Mouse (Mus musculus): ENCODE data around the gene 9430097D07Rik.

The 9430097D07Rik gene

DNA sequence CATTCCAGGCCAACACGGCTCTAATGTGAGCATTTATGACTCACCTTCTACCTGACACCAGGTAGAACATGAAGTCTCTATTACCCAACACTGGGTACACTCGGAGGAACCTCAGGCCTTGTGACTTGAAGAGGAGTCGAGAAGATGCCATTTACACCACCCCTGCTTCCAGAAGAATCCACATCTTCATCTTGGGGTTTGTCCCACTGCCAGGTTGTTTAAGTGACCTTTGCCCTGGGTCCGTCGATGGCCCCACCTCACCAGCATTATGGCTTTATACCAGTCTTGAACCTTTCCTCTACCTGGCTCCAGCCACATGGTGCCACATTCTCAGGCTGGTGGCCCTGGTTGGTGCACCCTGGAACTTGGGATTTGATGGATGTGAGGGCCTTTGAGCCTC is 21.8 kb upstream of the 9430097D07Rik start:
- DNase-seq (ENCODE audit: low spot score), result no peak

DNA sequence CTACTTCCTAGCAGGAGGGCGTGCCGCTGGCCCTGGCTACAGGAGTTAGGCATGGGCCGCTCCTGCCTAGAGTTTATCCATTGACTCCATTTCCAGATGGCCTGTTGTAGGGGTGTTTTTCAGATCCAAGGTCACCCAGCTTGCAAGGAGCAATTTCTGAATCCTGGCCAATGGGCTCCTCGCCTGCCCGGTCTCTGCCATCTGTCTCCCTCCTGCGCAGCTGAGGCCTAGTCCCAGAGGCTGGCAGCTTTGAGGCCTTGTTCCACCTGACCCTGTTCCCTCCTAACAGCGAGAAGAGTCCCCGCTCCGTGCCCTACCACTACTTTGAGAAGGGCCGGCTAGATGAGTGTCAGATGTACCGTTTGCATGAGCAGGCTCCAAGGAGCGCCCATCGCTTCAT is 21.2 kb upstream of the 9430097D07Rik start:
- DNase-seq (ENCODE audit: low spot score), result no peak

- DNase-seq (ENCODE audit: low spot score), result no peak
Observed at GRCm38 (mm10) chr2:32591249-32591648, 15.8 kb upstream of the 9430097D07Rik start.

GRCm38 (mm10) chr2:32590224-32590623 is 14.7 kb upstream of the 9430097D07Rik start:
- no peak for DNase-seq (ENCODE audit: low spot score)

DNA sequence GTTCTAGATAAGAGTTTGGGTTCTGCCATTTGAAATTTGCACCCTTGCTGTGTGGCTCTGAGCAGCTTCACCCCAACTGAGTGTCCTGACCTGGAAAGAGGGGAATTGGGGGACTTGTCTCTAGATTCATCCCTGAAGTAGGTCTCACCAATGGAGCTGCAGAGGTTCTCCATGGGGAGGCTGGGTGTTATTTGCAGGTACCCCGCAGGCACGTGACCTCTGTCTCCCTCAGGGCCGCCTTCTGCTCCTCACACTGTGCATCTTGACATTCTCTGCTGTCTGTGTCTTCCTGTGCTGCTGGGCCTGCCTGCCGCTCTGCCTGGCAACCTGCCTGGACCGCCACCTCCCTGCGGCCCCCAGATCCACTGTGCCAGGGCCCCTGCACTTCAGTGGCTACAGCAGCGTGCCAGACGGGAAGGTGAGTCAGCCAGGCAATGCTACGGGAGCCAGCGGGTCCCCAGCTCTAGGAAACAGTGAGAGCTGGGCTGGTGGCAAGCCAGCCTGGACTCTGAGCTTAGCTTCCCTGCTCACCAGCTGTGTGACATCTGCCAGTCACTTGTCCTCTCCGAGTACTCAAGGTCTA is 13.8 kb upstream of the 9430097D07Rik start:
- no peak for DNase-seq (ENCODE audit: low spot score)

DNA sequence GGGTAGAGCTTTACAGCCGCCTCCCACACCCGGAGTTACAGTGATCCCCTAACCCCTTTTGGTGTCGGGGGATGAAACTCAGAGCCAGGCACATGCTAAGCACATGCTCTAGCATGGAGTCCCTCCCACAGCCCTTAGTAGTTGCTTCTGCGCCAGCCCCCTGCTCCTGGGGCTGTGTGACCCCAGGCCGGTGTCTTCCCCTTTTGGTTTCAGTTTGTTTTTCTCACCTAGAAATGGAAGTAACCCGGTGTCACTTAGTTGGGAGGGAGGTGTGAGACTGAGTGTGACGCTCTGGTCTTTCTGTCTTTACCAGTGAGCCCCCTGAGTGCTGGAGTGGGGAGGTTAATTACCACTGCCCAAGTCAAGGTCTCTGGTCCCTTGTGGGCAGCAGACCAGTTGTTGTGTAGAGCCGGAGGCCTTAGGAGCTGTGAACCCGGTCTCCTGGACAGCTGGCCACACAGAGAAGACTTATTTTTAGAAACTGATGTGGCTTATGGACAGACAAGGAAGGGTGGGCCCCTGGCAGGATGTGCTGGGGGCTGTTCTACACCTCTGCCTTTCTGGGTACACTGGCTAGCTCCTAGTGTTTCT is 12.3 kb upstream of the 9430097D07Rik start:
- no peak for DNase-seq (ENCODE audit: low spot score)

DNA sequence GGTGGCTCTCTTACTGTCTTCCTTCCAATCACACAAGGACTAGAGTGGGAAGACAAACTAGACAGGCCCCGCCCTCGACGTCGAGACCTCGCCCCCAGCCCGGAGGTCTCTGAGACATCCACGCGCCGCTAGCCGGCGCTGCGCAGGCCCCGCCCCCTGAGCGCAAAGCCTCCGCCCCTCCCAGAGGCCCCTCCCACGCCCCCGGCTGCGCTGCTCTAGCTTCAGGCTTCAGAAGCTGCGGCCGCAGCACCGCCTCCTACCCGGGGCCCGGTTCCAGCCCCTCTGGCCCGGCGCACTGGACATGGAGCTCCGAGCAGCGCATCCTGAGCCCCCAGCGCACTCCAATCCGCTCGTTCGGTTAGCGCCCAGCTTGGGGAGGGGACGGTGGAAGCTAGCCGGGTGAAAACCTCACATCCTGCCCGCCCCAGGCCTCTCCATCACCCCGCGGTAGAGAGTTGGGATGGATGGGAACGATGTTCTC is 11.4 kb upstream of the 9430097D07Rik start, which contains the start of gene St6galnac4:
Gene St6galnac4 (plus strand): TSS at position 225 of the 481 bp plus-strand sequence.
- DNase-seq (ENCODE audit: low spot score), result peak; percentile 96

- DNase-seq (ENCODE audit: low spot score), result no peak
Observed at GRCm38 (mm10) chr2:32585149-32585714, 9.7 kb upstream of the 9430097D07Rik start.

DNA sequence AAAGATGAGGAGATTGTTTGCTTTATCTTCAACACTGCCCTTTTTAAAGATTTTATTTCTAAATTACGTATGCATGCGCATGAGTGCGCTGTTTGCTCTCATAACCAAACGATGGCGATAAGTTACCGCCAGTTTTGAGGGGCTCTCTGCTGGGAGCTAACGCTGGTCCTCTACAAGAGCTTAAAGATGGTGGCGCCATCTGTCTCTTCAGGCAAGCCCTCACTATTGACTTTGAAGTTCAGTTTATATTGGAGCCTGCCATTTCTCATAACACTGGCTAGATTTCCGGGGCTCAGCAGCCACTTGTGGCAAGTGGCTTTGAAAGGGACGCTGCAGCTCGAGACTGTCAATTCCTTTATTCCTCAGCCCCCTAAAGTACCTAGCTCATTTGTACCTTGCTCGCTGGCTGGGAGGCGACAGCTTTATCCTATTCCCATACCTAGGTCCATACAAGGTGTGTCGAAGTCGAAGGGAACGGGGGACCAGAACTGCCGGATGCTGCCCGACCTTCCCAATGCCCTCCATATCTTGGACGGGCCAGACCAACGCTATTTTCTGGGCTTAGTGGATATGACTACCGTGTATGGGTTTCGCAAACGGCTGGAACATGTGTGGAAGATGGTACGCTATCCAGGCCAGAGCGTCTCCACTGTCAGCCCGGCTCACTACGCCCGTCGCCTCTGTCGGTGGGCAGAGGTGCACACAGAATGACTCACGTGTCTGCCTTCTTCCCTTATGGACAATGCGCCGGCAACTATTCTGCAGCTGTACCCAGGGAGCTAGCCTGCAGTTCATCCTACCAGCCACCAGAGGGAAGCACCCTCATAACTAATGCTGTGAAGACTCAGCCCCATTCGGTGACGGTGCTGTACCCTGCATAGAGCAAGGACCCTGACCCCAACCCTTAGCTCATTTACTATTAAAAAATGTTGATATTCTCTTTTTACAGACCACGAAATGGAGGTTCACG is 7.6 kb upstream of the 9430097D07Rik start:
- peak; percentile 96 for DNase-seq (ENCODE audit: low spot score)

DNA sequence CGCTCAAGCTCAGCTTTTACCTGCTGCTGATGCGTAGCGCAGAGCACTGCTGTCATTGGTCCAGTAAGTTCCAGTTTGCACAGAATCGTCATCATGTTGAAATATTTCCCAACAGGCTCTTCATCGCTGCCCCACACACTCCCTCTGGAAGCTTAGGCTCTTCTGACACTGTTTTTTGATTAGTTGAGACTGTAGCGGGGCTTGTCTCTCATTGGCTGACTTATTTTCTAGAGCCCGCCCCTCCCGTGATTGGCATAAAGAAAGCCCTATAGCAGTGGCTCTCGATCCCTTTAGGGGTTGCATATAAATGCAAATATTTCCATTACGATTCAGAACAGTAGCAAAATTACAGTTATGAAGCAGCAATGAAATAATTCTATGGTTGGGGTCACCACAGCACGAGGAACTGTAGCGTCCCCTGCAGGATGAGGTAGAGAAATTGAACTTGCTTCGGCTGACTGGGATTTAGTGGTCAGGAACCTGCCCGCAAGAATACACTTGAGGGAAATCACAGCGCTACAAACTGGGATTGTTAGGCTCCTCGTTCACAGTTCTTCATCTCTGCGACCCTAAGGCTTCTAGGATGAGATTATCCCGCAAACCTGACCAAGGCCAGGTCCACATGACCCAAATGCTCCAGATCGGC is 6.1 kb upstream of the 9430097D07Rik start:
- DNase-seq (ENCODE audit: low spot score), result peak; percentile 70

- no peak for DNase-seq (ENCODE audit: low spot score)
Observed at GRCm38 (mm10) chr2:32578146-32579046, 2.9 kb upstream of the 9430097D07Rik start.

- no peak for DNase-seq (ENCODE audit: low spot score)
Observed at GRCm38 (mm10) chr2:32576532-32576931, 1.0 kb upstream of the 9430097D07Rik start.

- peak; percentile 78 for DNase-seq (ENCODE audit: low spot score)
Observed at GRCm38 (mm10) chr2:32574901-32575585, 441 bp downstream of the 9430097D07Rik start.

DNA sequence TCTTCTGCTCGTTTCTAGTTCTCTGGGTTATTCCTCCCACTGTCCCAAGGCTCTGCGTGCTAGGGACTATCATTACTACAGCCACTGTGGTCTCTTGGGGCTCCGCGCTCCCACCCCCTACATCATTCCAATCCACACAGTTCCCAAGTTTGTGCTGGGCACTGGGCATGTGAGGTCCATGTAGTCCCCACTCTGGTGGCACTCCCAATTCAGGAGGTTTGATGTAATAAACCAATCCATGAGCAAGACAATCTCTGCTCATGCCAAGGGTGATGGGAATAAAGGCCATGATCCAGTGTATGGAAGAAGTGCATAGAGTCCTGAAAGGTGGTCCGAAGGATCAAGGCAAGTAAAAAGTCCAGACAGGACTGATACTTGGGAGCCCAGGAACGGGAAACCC is 987 bp downstream of the 9430097D07Rik start, which contains the start of gene Pip5kl1:
Gene Pip5kl1 (plus strand): TSS at position 301 of the 400 bp plus-strand sequence.
- DNase-seq (ENCODE audit: low spot score), result no peak

DNA sequence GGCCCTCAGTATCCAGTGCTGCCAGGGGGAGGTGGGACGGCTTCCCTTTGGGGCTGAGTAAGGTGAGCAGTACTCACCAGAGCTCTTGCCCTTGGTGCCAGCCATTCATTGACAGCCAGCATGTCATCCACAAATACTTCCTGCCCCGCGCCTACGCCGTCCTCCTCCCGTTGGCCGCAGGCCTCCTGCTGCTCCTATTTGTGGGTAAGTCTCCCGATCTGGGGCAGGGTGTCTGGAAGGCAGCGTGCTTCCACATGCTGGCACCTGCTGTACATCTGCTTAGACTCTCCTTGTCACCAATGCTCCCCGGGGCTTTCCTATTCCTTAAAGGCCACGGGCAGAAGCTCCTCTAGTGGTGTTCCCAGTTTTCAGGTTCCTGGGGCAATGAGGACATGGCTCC is 3.3 kb downstream of the 9430097D07Rik start:
- DNase-seq (ENCODE audit: low spot score), result no peak

GRCm38 (mm10) chr2:32570698-32571494 is 4.6 kb downstream of the 9430097D07Rik start, which contains the start of gene Dpm2:
Gene Dpm2, plus strand, starts transcription at chr2:32570858.
- peak; percentile 92 for DNase-seq (ENCODE audit: low spot score)

- no peak for DNase-seq (ENCODE audit: low spot score)
Observed at GRCm38 (mm10) chr2:32568941-32569340, 6.5 kb downstream of the 9430097D07Rik start.

DNA sequence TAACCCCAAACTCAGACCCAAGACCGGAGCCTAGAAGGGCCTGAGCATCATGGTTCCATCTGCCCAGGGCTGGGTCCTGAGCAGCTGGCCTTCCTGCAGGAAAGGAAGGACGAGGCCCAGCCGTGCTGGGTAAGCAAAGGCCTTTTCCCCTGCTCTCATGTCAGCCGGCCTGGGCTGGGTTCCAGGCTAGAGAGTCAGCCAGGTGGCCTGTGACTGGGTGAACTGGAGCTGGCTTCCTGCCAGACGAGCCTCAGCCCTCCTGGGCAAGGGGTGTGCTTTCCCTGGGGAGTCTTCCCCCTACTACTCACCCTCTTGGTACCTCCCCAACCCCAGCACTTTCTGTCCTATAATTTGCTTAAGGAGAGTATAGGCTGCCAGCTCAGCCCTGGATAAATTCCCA is 7.3 kb downstream of the 9430097D07Rik start:
- no peak for DNase-seq (ENCODE audit: low spot score)

DNA sequence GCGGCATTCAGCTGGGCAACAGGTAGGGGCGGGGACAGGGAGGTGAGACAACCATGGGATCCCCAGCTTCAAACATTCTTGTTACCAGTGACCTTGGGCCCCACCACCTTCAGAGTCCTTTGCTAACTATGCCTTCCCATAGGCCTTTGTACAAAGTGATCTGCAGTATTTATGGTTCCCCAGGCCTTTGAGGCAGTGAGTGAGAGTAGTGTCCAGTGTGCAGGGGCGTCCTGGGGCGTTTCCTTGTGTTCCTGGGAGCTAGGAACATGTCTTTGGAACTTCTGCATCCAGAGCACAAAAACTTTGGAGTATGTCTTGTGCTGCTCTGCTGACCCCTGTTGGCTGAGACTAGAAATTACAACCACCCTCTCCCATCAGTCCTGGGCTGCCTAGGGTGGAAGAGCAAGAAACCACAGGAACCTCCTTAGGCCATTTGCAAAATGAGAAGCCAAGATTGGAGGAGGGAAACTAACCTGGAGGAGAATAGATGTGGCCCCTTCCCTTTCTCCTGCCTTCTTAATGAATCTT is 8.9 kb downstream of the 9430097D07Rik start:
- peak; percentile 87 for DNase-seq (ENCODE audit: low spot score)

All from retina, embryonic 14.5 days (tissue).